Mouse (Mus musculus) heart, embryonic 11.5 days (tissue): ENCODE results near the gene Adprh. TPM values are rescaled to one million over a fixed set of nuclear protein-coding genes. Genes with fewer than 3 reads are reported as not detected.

Experiments used
- ATAC-seq: fragments of 200-750 bp; cut with Nextera tagmentation; replicated peaks from 2 replicates; pipeline ENCODE4 v1.8.0; 2017; ENCODE audit warnings: moderate library complexity; ENCODE audit not compliant: insufficient number of reproducible peaks, low FRiP score, low TSS enrichment
- H3K27ac ChIP-seq: fragments of 300-500 bp; sonication (generic); 2 replicates; pipeline ENCODE4 v1.5.1; 2014; ENCODE audit warnings: mild to moderate bottlenecking, low read depth, low read length
- H3K27me3 ChIP-seq: fragments of 300-500 bp; sonication (generic); 2 replicates; pipeline ENCODE4 v1.6.1; 2014; ENCODE audit warnings: mild to moderate bottlenecking, low read length, mixed read lengths; ENCODE audit not compliant: control insufficient read depth, insufficient read depth
- H3K36me3 ChIP-seq: fragments of 300-500 bp; sonication (generic); 2 replicates; pipeline ENCODE4 v1.6.1; 2014; ENCODE audit warnings: mild to moderate bottlenecking, low read length, moderate library complexity, mixed read lengths; ENCODE audit not compliant: control insufficient read depth, insufficient read depth
- H3K4me1 ChIP-seq: fragments of 300-500 bp; sonication (generic); 2 replicates; pipeline ENCODE4 v1.6.1; 2014; ENCODE audit warnings: low read length; ENCODE audit not compliant: control insufficient read depth, insufficient read depth
- H3K4me2 ChIP-seq: fragments of 300-500 bp; sonication (generic); 2 replicates; pipeline ENCODE4 v1.6.1; 2014; ENCODE audit warnings: mild to moderate bottlenecking, moderate library complexity
- H3K4me3 ChIP-seq: fragments of 300-500 bp; sonication (generic); 2 replicates; pipeline ENCODE4 v1.5.1; 2014; ENCODE audit warnings: low read depth, low read length
- H3K9ac ChIP-seq: fragments of 300-500 bp; sonication (generic); 2 replicates; pipeline ENCODE4 v1.6.1; 2014; ENCODE audit warnings: mild to moderate bottlenecking, low read depth, low read length, moderate library complexity
- H3K9me3 ChIP-seq: fragments of 300-500 bp; sonication (generic); replicated peaks from 2 replicates; pipeline ENCODE4 v1.6.1; 2016; ENCODE audit warnings: low read length; ENCODE audit not compliant: control insufficient read depth
- WGBS: fragments of 180-500 bp; shearing (Covaris S2); extraction: QIAGEN DNeasy Blood & Tissue Kit; methylation state at CpG from one replicate; pipeline ENCODE4 v1.1.7; 2014; ENCODE audit not compliant: insufficient replicate concordance; 5-methylcytosine and 5-hydroxymethylcytosine counted together
- polyA plus RNA-seq: library from polyadenylated mRNA; unstranded; fragments of >200 nt; fragmentation: Nextera tagmentation; extraction: Ambion mirVana; gene quantifications from 2 replicates; pipeline ENCODE4 v1.2.1, GENCODE M21; 2014

Gene Adprh
- polyA plus RNA-seq, 1 experiment from 2014 or later: 101 TPM

- H3K27me3 ChIP-seq: no peaks in the 10 kb centered on the region
- no peak overlapping the region for H3K9ac ChIP-seq
- no peaks in the 10 kb centered on the region for H3K36me3 ChIP-seq
- H3K27ac ChIP-seq: no peak overlapping the region
- H3K4me2 ChIP-seq: no peak overlapping the region
- H3K9me3 ChIP-seq: no peaks in the 10 kb centered on the region
- H3K4me3 ChIP-seq: no peak overlapping the region
- H3K4me1 ChIP-seq: 0 out of 2 replicates have a peak, but pooled peaks cover 4% of the 10 kb centered on the region
- WGBS: 35% methylated on average over 3 of the region's 3 CpGs
- no peak for ATAC-seq
Measured at GRCm38 (mm10) chr16:38468706-38469018, 16.2 kb upstream of the Adprh start.

GRCm38 (mm10) chr16:38467917-38468705 is 15.6 kb upstream of the Adprh start:
- Histone ChIP-seq H3K4me3 (no peak overlapping the region), H3K27ac (no peak overlapping the region), H3K9me3 (no peaks in the 10 kb centered on the region), H3K4me1 (0 out of 2 replicates have a peak, but pooled peaks cover 4% of the 10 kb centered on the region), H3K27me3 (no peaks in the 10 kb centered on the region), H3K4me2 (no peak overlapping the region), H3K9ac (no peak overlapping the region), H3K36me3 (no peaks in the 10 kb centered on the region)
- WGBS: 60% methylated on average over 8 of the region's 8 CpGs
- no peak for ATAC-seq

GRCm38 (mm10) chr16:38467091-38467916 is 14.8 kb upstream of the Adprh start:
- no peak overlapping the region for H3K9ac ChIP-seq
- no peak overlapping the region for H3K4me2 ChIP-seq
- H3K36me3 ChIP-seq: no peaks in the 10 kb centered on the region
- H3K27ac ChIP-seq: no peak overlapping the region
- 0 out of 2 replicates have a peak, but pooled peaks cover 4% of the 10 kb centered on the region for H3K4me1 ChIP-seq
- WGBS: 75% methylated on average over 13 of the region's 13 CpGs
- H3K27me3 ChIP-seq: no peaks in the 10 kb centered on the region
- no peaks in the 10 kb centered on the region for H3K9me3 ChIP-seq
- no peak for ATAC-seq
- no peak overlapping the region for H3K4me3 ChIP-seq

- H3K27me3 ChIP-seq: no peaks in the 10 kb centered on the region
- no peak overlapping the region for H3K27ac ChIP-seq
- no peaks in the 10 kb centered on the region for H3K9me3 ChIP-seq
- H3K4me2 ChIP-seq: no peak overlapping the region
- no peak for ATAC-seq
- H3K36me3 ChIP-seq: no peaks in the 10 kb centered on the region
- no peak overlapping the region for H3K4me3 ChIP-seq
- no peak overlapping the region for H3K9ac ChIP-seq
- 75% methylated on average over 4 of the region's 4 CpGs for WGBS
- H3K4me1 ChIP-seq: 0 out of 2 replicates have a peak, but pooled peaks cover 4% of the 10 kb centered on the region
Measured at GRCm38 (mm10) chr16:38466089-38466488, 13.6 kb upstream of the Adprh start.

- WGBS: 88% methylated on average over 5 of the region's 5 CpGs
- Histone ChIP-seq H3K4me3 (no peak overlapping the region), H3K4me2 (no peak overlapping the region), H3K9ac (no peak overlapping the region), H3K4me1 (0 out of 2 replicates have a peak, but pooled peaks cover 4% of the 10 kb centered on the region), H3K27me3 (no peaks in the 10 kb centered on the region), H3K9me3 (no peaks in the 10 kb centered on the region), H3K36me3 (no peaks in the 10 kb centered on the region), H3K27ac (no peak overlapping the region)
- ATAC-seq: no peak
Measured at GRCm38 (mm10) chr16:38463305-38463704, 10.8 kb upstream of the Adprh start.

- Histone ChIP-seq H3K4me2 (no peak overlapping the region), H3K36me3 (no peaks in the 10 kb centered on the region), H3K27ac (no peak overlapping the region), H3K4me3 (no peak overlapping the region), H3K9ac (no peak overlapping the region), H3K27me3 (no peaks in the 10 kb centered on the region), H3K4me1 (0 out of 2 replicates have a peak, but pooled peaks cover under 1% of the 10 kb centered on the region), H3K9me3 (no peaks in the 10 kb centered on the region)
- 73% methylated on average over 7 of the region's 7 CpGs for WGBS
- ATAC-seq: no peak
Measured at GRCm38 (mm10) chr16:38462161-38462560, 9.7 kb upstream of the Adprh start.

GRCm38 (mm10) chr16:38461749-38462148 is 9.2 kb upstream of the Adprh start:
- Histone ChIP-seq H3K4me1 (no peaks in the 10 kb centered on the region), H3K27me3 (no peaks in the 10 kb centered on the region), H3K4me3 (no peak overlapping the region), H3K27ac (no peak overlapping the region), H3K4me2 (no peak overlapping the region), H3K36me3 (no peaks in the 10 kb centered on the region), H3K9me3 (no peaks in the 10 kb centered on the region), H3K9ac (no peak overlapping the region)
- no peak for ATAC-seq
- 77% methylated on average over 8 of the region's 8 CpGs for WGBS

GRCm38 (mm10) chr16:38459990-38460389 is 7.5 kb upstream of the Adprh start:
- Histone ChIP-seq H3K4me1 (no peaks in the 10 kb centered on the region), H3K4me3 (no peak overlapping the region), H3K27me3 (no peaks in the 10 kb centered on the region), H3K9me3 (no peaks in the 10 kb centered on the region), H3K9ac (no peak overlapping the region), H3K27ac (no peak overlapping the region), H3K36me3 (no peaks in the 10 kb centered on the region), H3K4me2 (no peak overlapping the region)
- ATAC-seq: no peak
- WGBS: 86% methylated on average over 4 of the region's 4 CpGs
